Mouse (Mus musculus): Measurements from ENCODE around the gene Gm20388.

GRCm38 (mm10) chr8:122439336-122439735 lies 2528.7 kb downstream of the Gm20388 start:
- TF ChIP-seq CTCF (IDR thresholded peaks at IDR 0.05; ENCODE audit: borderline replicate concordance, extremely low read depth, insufficient read depth, insufficient read length) (no peak), POLR2A (IDR thresholded peaks at IDR 0.05; ENCODE audit: borderline replicate concordance, extremely low read depth, insufficient read depth, insufficient read length, poor library complexity, severe bottlenecking) (no peak)

Data from brain, embryonic 14.5 days (tissue).